Mouse (Mus musculus) cerebellum, adult 2 months (tissue): ENCODE data around the gene Acly.

Source experiments
- CTCF ChIP-seq: fragments of 200-500 bp; IDR thresholded peaks from 2 replicates; pipeline ENCODE4 v1.5.1; 2011; ENCODE audit warnings: low read depth, mild to moderate bottlenecking, control low read depth, low read length, moderate library complexity, borderline replicate concordance; ENCODE audit not compliant: insufficient read depth
- POLR2A ChIP-seq: fragments of 200-500 bp; IDR thresholded peaks from 2 replicates; pipeline ENCODE4 v1.6.1; 2011; ENCODE audit warnings: low read length, control low read depth, borderline replicate concordance; ENCODE audit not compliant: insufficient read depth

GRCm38 (mm10) chr11:100544832-100545745 lies 17.3 kb upstream of the Acly start, which contains the start of gene Ttc25:
- no peak for TF ChIP-seq CTCF
- no peak for TF ChIP-seq POLR2A
